Mouse (Mus musculus) olfactory bulb, adult 2 months (tissue): ENCODE results near the gene Asb4.

Experiments used
- CTCF ChIP-seq: fragments of 200-500 bp; IDR thresholded peaks from 2 replicates; pipeline ENCODE4 v1.5.1; 2012; ENCODE audit warnings: low read depth, mild to moderate bottlenecking, low read length, moderate library complexity; ENCODE audit not compliant: insufficient read depth
- POLR2A ChIP-seq: fragments of 200-500 bp; IDR thresholded peaks from 2 replicates; pipeline ENCODE4 v1.6.1; 2012; ENCODE audit warnings: mild to moderate bottlenecking, low read depth, low read length, moderate library complexity; ENCODE audit not compliant: insufficient read depth

GRCm38 (mm10) chr6:5386486-5386885, 3.3 kb downstream of the Asb4 start:
- no peak for TF ChIP-seq POLR2A
- TF ChIP-seq CTCF: no peak
